Mouse (Mus musculus) heart, embryonic 16.5 days (tissue): ENCODE measurements around the gene Snrnp25. TPM values are rescaled to one million over a fixed set of nuclear protein-coding genes. Genes with fewer than 3 reads are reported as not detected.

Source experiments
- ATAC-seq: fragments of 200-750 bp; cut with Nextera tagmentation; replicated peaks from 2 replicates; pipeline ENCODE4 v1.8.0; 2017; ENCODE audit warnings: moderate number of reproducible peaks; ENCODE audit not compliant: insufficient read depth, low FRiP score; ENCODE audit errors: extremely low read depth
- H3K27ac ChIP-seq: fragments of 300-500 bp; sonication (generic); 2 replicates; pipeline ENCODE4 v1.5.1; 2014; ENCODE audit warnings: mild to moderate bottlenecking, low read length, control low read depth, moderate library complexity
- H3K27me3 ChIP-seq: fragments of 300-500 bp; sonication (generic); 2 replicates; pipeline ENCODE4 v1.6.1; 2014; ENCODE audit warnings: low read length, mixed read lengths; ENCODE audit not compliant: control insufficient read depth, insufficient read depth
- H3K36me3 ChIP-seq: fragments of 300-500 bp; sonication (generic); 2 replicates; pipeline ENCODE4 v1.6.1; 2014; ENCODE audit not compliant: control insufficient read depth, insufficient read depth
- H3K4me1 ChIP-seq: fragments of 300-500 bp; sonication (generic); 2 replicates; pipeline ENCODE4 v1.6.1; 2014; ENCODE audit warnings: low read length, mixed read lengths; ENCODE audit not compliant: control insufficient read depth, insufficient read depth
- H3K4me2 ChIP-seq: fragments of 300-500 bp; sonication (generic); 2 replicates; pipeline ENCODE4 v1.6.1; 2014; ENCODE audit warnings: low read depth, mild to moderate bottlenecking, control low read depth, low read length
- H3K4me3 ChIP-seq: fragments of 300-500 bp; sonication (generic); 2 replicates; pipeline ENCODE4 v1.5.1; 2014; ENCODE audit warnings: mild to moderate bottlenecking, control low read depth, low read length
- H3K9ac ChIP-seq: fragments of 300-500 bp; sonication (generic); 2 replicates; pipeline ENCODE4 v1.6.1; 2014; ENCODE audit warnings: low read length, control low read depth
- H3K9me3 ChIP-seq: fragments of 300-500 bp; sonication (generic); replicated peaks from 2 replicates; pipeline ENCODE4 v1.6.1; 2016; ENCODE audit warnings: low read length; ENCODE audit not compliant: control insufficient read depth
- WGBS: fragments of 180-500 bp; shearing (Covaris S2); extraction: QIAGEN DNeasy Blood & Tissue Kit; methylation state at CpG from one replicate; pipeline ENCODE4 v1.1.7; 2014; 5-methylcytosine and 5-hydroxymethylcytosine counted together
- polyA plus RNA-seq: library from polyadenylated mRNA; unstranded; fragments of >200 nt; fragmentation: Nextera tagmentation; extraction: Ambion mirVana; gene quantifications from 2 replicates; pipeline ENCODE4 v1.2.1, GENCODE M21; 2015

Snrnp25 gene
- polyA plus RNA-seq, 1 experiment from 2014 or later = 50.9 TPM

DNA sequence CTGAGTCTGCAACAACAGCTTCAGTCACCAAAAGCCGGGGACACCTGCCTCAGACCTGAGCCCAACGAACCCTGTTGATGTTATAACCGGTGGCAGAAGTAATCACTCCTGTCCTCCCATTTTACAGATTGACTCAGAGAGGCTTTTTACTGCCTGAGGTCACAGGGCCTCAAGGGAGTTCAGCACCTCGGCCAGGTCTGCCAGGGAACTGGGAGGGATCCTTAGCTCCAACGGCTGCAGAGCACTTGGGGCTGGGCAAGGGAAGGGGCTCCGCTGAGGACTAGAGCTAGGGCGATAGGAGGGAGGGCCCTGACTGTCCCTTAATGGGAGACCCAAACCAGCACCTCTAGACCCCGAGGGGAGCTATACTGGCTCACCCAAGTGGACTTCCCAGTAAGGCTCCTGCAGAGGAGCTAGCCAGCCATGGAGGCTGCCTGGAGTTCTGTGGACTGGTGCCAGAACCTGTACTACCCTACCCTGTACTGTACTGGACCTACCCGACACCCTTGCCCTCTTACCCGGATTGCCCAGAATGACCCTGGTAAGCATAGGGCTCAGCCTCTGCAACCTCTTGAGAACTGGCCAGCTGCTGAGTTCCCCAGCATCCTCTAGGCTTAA is 15.5 kb downstream of the Snrnp25 start:
- peak overlapping the region; percentile 79 for H3K4me3 ChIP-seq
- H3K4me1 ChIP-seq = peaks cover 32% of the 10 kb centered on the region
- H3K9ac ChIP-seq = peak overlapping the region; percentile 96
- no peaks in the 10 kb centered on the region for H3K27me3 ChIP-seq
- H3K27ac ChIP-seq = peak overlapping the region; percentile 90
- WGBS = 37% methylated on average over 10 of the region's 10 CpGs
- no peak; the same call in 1 of the 2 replicates for ATAC-seq
- H3K9me3 ChIP-seq = no peaks in the 10 kb centered on the region
- peak overlapping the region; percentile 84 for H3K4me2 ChIP-seq
- 0 out of 2 replicates have a peak, but pooled peaks cover 2% of the 10 kb centered on the region for H3K36me3 ChIP-seq

DNA sequence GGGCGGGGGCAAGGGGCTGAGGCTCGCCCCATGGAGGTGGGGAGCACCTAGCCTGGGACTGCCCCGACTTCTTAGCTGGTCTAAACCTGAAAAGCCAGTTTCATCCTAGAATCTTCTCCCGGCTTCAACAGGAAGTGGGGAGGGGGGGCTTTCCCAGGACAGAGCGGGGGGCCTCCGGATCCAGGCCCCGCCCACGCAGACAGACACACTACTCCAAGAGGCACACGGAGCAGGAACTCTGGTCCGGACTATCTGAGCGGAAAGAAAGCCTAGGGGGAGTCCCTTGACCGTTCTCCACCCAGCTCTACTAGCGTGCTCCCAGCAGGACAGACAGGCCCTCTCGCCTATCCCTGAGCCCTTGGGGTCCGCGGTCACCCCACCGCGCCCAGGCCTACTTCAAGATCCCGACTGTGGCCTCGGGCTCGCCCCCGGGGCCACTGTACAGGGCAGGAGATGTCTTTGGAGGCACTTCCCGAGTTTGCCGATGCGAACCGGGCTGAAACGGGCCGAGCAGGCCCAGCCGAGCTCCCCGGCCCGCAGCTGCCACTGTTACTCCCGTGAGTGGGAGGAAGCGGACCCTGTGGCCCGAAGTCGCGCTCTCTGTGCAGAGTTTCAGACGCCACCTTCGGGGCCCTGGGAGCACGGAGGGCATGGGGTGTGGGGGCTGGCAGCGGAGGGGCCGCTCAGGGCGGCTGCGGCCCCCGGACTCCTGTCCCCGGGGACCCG is 16.2 kb downstream of the Snrnp25 start:
- peak overlapping the region; percentile 90 for H3K27ac ChIP-seq
- peaks cover 36% of the 10 kb centered on the region for H3K4me1 ChIP-seq
- ATAC-seq = peak; percentile 46
- no peaks in the 10 kb centered on the region for H3K9me3 ChIP-seq
- H3K9ac ChIP-seq = peak overlapping the region; percentile 96
- peak overlapping the region; percentile 84 for H3K4me2 ChIP-seq
- WGBS = 1% methylated on average over 46 of the region's 46 CpGs
- peak overlapping the region; percentile 79 for H3K4me3 ChIP-seq
- H3K27me3 ChIP-seq = no peaks in the 10 kb centered on the region
- H3K36me3 ChIP-seq = no peaks in the 10 kb centered on the region

- under 1% methylated on average over 68 of the region's 72 CpGs for WGBS
- no peaks in the 10 kb centered on the region for H3K27me3 ChIP-seq
- no peaks in the 10 kb centered on the region for H3K9me3 ChIP-seq
- peak within 1 kb of the TSS; percentile 90 for H3K27ac ChIP-seq
- ATAC-seq = peak; percentile 56
- peaks cover 40% of the 10 kb centered on the region for H3K4me1 ChIP-seq
- H3K4me2 ChIP-seq = peak within 1 kb of the TSS; percentile 84
- peak within 1 kb of the TSS; percentile 79 for H3K4me3 ChIP-seq
- H3K36me3 ChIP-seq = no peaks in the 10 kb centered on the region
- H3K9ac ChIP-seq = peak within 1 kb of the TSS; percentile 96
Observed at GRCm38 (mm10) chr11:32221951-32222409, 16.8 kb downstream of the Snrnp25 start, which contains the start of gene Rhbdf1. Gene Rhbdf1 (minus strand): TSS chr11:32222300.

DNA sequence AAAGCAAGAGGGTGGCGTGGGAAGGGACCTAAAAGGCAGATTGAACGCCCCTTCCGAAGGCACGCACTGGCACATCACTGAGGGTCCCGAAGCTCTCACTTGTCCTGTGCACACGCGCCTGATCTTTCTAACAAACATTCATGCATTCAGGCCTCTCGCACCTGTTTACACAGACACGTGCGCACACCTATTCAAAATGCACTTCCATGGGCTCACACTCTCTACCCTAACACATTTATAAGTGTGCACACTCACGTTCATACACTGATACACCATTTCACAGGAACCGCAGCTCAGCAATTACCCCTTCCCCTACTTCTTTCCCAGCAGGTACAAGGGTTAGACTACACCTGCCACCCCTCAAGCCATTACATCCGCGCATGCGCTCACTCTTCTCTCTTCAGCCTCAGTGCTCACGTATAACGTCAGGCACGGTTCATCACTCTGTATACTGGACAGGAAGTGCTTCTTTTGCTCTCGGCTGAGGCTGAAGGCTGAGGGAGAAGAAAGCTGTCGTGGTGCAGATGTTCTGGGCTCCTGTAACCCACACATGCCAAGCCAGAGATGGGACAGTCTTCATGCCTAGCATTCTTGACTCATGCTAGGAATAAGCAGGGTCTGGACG is 17.5 kb downstream of the Snrnp25 start:
- H3K36me3 ChIP-seq = no peaks in the 10 kb centered on the region
- H3K9ac ChIP-seq = peak overlapping the region; percentile 96
- H3K4me2 ChIP-seq = peak overlapping the region; percentile 84
- H3K27ac ChIP-seq = peak overlapping the region; percentile 90
- peak overlapping the region; percentile 79 for H3K4me3 ChIP-seq
- peaks cover 44% of the 10 kb centered on the region for H3K4me1 ChIP-seq
- 10% methylated on average over 21 of the region's 21 CpGs for WGBS
- H3K27me3 ChIP-seq = no peaks in the 10 kb centered on the region
- H3K9me3 ChIP-seq = no peaks in the 10 kb centered on the region
- ATAC-seq = no peak

DNA sequence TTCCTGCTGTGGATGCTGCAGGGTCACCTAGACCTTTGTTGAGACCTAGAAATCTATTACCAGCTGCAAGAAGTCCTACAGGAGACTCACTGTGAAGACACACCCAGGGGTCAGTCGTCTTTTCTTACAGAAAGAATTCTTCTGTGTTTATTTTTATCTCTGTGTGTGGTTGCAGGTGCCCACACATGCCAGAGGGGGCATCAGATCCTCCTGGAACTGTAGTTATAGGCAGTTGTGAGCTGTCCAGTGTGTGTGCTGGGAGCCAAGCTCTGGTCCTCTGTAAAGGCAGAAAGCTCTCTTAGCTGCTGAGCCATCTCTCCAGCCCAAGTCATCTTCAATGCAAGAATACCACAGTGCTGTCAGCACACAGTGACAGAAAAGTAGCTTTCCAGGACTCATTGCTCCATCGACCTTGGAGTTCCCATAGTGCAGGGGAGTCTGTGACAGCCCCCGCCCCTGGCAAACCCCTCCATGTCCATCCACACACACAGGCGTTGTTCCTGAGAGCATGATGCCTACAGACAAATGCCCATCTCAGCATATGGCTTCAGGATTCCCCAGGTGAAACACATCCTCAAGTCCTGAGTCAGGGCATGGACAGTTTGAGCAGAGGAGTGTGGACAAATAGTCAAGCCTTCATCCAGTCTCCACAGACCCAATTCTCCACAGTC is 18.2 kb downstream of the Snrnp25 start:
- Histone ChIP-seq H3K4me2 (no peak overlapping the region), H3K27ac (no peak overlapping the region), H3K4me3 (no peak overlapping the region), H3K4me1 (peaks cover 44% of the 10 kb centered on the region), H3K9me3 (no peaks in the 10 kb centered on the region), H3K36me3 (no peaks in the 10 kb centered on the region), H3K27me3 (no peaks in the 10 kb centered on the region), H3K9ac (no peak overlapping the region)
- 67% methylated on average over 4 of the region's 4 CpGs for WGBS
- ATAC-seq = no peak

GRCm38 (mm10) chr11:32224468-32225139 is 19.4 kb downstream of the Snrnp25 start:
- no peaks in the 10 kb centered on the region for H3K27me3 ChIP-seq
- peak overlapping the region; percentile 6 for H3K9ac ChIP-seq
- no peaks in the 10 kb centered on the region; the same call in 1 of the 2 replicates for H3K36me3 ChIP-seq
- peak; percentile 37; the same call in 1 of the 2 replicates for ATAC-seq
- H3K9me3 ChIP-seq = no peaks in the 10 kb centered on the region
- H3K4me3 ChIP-seq = no peak overlapping the region
- H3K4me1 ChIP-seq = peaks cover 44% of the 10 kb centered on the region
- 0 out of 2 replicates have a peak overlapping the region, but pooled peaks have one; percentile 3 for H3K4me2 ChIP-seq
- H3K27ac ChIP-seq = peak overlapping the region; percentile 84
- WGBS = 17% methylated on average over 4 of the region's 4 CpGs

DNA sequence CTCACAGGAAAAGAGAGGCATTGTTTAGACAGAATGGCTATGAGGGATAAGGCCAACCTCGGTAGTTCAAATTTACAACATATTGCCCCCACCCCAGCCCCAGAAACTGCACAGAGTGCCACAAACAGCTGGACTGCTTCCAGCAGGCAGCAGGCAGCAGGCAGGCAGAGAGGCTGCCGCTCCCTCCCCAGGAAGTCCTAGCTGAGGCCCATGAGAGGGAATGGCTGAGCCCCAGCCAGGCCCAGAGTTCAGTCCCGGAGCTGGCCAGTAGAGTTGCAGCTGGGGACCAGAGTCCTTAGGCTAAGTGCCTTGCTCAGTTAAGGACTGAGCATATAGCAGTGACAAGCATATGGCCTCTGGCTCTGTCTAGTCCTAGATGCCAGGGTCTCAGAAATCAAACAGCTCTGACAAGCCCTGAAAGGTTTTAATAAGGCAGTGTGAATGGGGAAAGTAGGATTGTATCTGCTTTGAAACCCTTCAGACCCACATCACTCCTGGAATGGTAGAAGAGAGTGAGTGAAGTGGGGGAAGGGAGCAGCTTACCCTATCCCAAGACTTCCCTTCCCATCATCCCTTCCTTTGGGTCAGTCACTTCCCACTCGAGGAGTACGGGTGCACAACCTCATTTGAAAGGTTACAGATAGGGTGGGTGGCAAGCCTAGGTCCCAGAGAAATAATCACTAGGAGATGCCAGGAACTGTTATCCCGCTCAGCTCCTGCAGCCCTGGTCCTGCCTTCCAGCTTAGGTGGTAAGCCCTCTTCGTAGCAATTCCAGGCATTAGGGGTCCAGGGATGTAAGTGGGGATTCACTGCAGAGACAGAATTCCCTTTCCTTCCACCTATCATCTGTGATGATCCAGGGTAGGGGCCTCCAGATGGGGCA is 20.2 kb downstream of the Snrnp25 start:
- H3K4me3 ChIP-seq = peak overlapping the region; percentile 75

More for the DNA sequence above, 20.2 kb downstream of the Snrnp25 start:
- H3K4me1 ChIP-seq = peaks cover 41% of the 10 kb centered on the region
- no peaks in the 10 kb centered on the region for H3K27me3 ChIP-seq
- 36% methylated on average over 7 of the region's 7 CpGs for WGBS
- H3K9me3 ChIP-seq = no peaks in the 10 kb centered on the region
- H3K4me2 ChIP-seq = peak overlapping the region; percentile 86; the same call in 1 of the 2 replicates
- no peak for ATAC-seq
- H3K9ac ChIP-seq = peak overlapping the region; percentile 6; the same call in 1 of the 2 replicates
- H3K36me3 ChIP-seq = no peaks in the 10 kb centered on the region; the same call in 1 of the 2 replicates
- peak overlapping the region; percentile 84 for H3K27ac ChIP-seq
